Mouse (Mus musculus) megakaryocyte, adult 5-6 weeks (primary cell): ENCODE measurements at regions not wholly inside any gene's neighbourhood (a gene's known extent, or its start where the extent isn't known, plus 50 kb on each side); places are given as distances from the start of the nearest gene placed in this dataset.

Experiments used
- ATAC-seq: 2 replicates; pipeline ENCODE4 v1.8.0; 2016; ENCODE audit warnings: mild to moderate bottlenecking, inconsistent platforms; ENCODE audit not compliant: poor library complexity, severe bottlenecking

DNA sequence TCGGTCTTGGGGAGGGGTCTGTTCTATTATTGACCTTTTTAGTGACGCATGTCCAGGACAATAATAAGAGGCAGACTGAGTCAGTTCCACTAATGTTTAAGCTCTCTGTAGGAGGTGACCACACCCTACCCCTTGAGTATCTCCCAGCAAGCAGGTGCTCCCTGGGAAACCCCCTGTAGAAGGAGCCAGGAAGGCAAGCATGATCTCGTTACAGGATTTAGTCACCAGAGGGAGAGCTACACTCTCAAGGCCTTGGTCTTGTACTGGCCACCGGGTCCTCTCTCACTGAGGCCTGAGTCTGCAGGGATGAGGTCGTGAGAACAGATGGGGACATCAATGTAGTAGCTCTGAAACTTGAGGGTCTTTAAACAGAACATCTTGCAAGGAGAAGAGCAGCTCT is 55.3 kb upstream of the Ccnd2 start:
- no peak for ATAC-seq

GRCm38 (mm10) chr6:127213355-127213754 is 61.4 kb upstream of the Ccnd2 start:
- no peak for ATAC-seq

- no peak for ATAC-seq
Observed at GRCm38 (mm10) chr6:127215915-127216314, 63.9 kb upstream of the Ccnd2 start.

DNA sequence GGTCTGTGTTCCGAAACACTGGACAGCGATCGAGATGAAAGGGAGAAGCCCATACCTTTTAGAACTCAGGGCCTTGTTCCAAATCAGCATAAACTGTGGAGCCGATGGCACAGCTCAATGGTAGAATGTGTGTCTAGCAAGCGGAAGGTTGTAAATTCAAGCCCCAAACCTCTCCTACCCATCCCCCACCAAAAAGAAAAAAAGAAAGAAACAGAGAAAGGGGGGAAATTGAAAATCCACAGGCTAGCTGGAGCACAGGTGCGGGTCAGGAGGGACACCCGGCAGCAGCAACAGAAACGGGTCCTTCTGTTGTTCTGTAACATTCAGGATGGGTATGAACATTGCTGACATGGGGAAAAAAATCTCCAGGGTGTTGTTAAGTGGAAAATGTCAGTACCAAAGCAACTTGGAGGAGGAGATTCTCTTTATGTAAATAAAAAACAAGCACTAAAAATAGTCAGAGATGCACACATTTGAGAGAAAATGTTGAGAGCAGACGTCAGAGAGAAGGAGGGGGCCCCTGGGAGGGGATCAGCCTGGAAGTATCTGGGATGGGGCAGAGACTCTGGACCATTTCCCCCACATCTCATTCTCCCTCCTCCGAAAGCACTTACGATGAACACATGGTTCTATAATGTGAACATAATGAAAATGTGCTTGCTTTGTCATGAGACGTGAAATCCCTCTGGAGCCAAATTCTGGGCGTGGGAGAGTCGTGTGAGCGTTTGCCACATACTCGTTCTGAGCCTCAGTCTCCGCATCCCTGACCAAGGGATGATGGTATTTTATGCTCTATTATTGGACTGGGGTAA is 66.8 kb upstream of the Ccnd2 start:
- no peak for ATAC-seq

DNA sequence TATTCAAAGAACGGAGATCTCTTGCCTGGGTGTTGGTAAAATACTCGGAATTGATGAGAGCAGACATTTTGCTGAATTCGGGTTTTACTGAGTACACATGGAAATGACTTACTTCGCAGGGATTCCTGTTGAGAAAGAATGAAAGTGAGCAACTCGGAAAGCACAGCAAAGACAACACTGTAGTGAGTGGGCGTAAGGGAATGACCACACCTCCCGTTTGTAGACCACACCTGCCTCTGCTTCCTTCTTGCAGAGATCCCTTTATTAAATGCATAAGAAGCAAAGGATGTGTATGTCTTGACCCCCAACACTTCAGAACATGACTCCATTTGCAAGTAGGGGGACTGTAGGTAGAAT is 67.4 kb upstream of the Ccnd2 start:
- no peak for ATAC-seq

- no peak for ATAC-seq
Observed at GRCm38 (mm10) chr6:127226242-127226983, 74.4 kb upstream of the Ccnd2 start.

DNA sequence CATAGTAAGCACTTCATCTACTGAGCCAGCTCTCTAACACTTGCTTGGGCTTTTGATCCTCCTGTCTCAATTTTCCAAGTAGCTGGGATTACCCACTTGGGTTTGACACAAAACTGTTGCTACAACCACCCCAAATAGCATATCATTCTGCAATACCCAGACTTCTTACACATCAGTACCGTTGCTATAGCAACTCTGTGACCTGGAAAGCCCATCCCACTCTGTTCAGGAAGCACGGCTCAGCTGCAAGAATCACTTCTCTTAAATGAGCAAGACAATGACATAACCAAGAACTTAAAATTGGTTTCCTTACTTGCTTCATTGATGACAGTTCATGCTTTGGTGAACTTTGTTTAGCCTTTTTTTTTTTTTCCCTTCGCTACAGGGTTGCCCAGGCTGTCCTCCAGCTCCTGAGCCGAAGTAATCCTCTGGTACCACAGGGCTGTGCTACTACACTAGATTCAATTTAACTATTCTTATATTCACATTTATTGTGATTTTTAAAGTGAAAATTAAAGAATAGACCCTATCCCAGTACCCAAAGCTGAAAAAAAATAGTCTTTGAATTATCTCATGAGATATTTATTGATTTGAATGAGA is 84.6 kb upstream of the Ccnd2 start:
- peak; percentile 89 for ATAC-seq

DNA sequence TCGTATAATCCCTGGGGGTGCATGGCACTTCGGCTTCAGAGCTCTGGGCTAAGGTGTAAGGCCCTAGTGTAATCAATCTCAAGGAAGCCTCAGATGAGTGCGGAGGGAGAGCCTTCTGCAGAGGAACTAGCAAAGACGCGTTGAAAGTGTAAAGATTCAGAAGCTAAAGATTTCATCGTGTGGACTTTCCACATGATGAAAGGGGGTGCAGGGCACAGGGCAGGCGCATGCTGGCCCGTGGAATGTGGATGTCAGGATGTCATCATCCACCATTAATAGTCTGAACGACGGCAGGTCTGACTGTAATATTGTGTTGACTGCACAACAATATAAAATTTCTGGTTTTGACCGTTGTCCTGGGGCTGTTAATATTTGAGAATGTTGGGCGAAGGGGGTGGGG is 85.2 kb upstream of the Ccnd2 start:
- no peak for ATAC-seq

DNA sequence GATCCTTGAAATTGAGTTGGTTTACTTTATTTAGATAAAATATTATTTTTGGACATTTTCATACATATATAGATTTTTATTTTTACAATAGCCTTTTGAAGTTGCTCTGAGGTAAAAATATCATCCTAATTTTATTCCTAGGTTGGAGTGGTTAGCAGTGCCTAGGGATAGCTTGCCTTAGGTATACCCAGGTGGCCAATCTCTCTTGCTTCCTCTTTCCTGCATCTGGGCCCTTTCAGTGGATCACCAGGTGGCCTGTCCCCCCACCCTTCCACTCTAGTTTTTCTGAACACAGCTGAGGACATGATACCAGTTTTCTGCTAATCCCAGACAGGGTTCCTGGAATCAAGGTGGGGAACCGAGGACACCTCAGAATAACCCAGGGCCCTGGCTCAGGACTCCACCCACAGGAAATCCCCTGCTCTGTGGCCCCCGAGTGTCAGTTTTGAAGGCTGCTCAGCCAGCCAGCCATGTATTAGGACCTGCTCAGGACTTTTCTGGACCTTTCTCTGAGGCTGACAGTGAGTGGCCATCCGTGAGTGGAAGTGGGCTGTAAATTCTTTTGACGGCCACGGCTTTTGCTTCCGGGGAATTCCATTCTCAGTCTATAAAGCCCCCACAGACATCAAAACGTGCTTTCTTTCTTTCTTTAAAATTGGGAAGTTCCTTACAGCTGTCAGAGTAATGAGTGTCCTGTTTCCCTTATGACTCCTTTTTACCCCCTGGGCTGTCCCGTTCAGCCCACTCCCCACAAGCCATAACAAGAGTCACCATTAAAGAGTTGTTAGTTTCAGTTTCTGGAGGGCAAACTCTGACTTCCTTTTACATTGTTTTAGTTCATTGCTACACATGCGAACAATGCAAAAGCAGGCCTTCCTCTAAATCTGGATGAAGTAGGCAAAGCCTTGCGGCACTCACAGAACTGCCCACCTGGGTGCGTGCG is 87.8 kb upstream of the Ccnd2 start:
- peak; percentile 63 for ATAC-seq

GRCm38 (mm10) chr6:127240472-127241375 is 88.7 kb upstream of the Ccnd2 start:
- ATAC-seq, result no peak

DNA sequence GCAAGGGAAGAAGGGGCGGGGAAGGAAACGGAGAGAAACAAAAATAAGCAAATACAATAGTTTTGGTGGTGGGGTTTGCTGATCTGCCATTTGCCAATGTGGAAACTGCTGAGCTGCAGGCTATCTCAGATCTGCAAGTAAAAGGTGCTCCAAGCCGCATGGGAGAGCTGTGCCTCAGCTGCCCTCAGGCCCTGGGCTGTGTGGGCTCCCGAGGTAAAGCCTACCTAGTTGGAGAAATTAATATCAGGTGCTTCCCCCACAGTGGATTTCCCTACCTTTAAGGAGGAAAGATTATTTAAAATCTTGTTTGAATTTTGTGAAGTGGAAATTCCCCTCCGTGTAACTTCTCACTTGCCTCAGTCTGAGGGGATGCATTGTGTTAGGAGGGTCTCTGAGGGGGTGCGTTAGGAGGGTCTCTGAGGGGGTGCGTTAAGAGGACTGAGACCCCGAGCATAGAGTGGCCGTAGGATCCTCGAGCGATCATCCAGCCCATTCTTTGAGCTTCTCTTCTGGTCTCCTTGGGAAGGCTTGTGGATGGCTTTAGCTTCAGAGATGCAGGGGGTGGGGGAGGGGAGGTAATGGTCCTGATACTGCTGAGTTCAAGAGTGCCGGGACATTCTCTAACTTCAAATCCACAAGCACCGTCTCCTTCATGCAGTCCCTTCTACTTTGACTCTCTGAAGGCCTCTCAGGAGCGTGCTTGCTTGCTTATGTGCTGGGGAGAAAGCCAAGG is 89.9 kb upstream of the Ccnd2 start:
- no peak for ATAC-seq

GRCm38 (mm10) chr6:127243032-127243431 is 91.0 kb upstream of the Ccnd2 start:
- no peak for ATAC-seq

DNA sequence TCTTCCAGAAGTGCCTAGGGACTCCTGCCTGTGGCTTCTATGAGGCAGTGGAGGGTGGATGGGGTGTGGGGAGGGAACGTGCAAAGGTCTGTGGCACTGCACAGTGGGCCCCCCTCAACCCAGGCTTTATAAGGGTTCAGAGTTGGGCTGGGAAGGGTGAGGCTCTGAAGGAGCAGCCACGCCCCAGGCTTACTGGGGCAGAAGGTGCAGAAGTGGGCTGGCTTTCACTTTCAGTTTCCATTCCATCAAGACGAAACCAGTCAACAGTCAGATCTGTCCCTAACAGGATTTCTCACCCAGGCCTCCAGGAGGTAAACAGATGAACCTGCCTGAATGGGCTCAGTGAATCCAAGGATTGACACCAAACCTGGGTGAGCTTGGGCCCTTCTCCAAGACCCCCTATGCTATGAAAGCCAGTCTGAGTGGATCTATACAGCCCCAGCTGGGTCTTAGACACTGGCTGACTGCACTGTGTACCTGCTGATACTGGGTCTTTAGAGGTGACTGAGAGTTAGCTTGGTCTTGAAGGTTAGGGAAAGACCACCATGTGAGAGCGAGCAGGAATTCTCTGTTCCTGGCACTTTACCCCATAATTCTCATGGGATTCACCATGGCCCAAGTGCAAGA is 93.9 kb upstream of the Ccnd2 start:
- ATAC-seq, result peak; percentile 94

DNA sequence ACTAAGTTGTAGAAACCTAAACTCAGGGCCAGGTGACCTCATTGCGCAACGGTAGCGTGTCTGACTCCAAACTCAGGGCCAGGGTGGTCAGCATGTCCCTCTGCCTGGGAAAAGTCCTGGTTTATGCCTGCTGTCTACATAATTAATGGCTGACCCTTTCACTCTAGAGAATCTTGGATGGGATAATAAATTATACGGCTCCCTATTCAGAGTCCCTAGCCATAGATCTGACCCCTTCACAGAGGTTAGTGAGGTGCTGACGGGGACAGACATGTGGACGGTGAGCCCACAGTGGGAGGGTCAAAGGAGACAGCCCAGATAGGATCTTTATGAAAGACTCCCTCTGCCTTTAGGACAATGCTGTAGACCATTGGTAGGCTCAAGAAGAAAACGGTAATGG is 94.7 kb upstream of the Ccnd2 start:
- no peak for ATAC-seq

DNA sequence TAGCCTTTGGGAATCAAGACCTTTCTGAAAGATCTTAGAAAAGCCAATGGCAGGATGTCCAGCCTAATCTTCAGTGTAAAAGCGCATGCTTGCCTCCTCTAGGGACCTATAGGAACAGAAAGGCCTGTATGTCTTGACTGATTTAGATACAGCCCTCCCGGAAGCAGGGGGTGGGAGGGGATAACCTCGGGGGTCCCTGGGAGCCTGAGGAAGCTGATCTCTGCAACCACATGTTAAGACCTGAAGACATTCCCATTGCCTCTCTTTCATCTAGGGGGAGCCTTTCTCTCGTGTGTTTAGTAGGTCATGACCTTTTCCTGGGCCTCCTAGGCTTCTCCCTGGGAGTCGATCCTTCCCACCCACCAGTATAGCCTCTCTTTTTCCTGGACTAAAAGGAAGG is 95.3 kb upstream of the Ccnd2 start:
- no peak for ATAC-seq

DNA sequence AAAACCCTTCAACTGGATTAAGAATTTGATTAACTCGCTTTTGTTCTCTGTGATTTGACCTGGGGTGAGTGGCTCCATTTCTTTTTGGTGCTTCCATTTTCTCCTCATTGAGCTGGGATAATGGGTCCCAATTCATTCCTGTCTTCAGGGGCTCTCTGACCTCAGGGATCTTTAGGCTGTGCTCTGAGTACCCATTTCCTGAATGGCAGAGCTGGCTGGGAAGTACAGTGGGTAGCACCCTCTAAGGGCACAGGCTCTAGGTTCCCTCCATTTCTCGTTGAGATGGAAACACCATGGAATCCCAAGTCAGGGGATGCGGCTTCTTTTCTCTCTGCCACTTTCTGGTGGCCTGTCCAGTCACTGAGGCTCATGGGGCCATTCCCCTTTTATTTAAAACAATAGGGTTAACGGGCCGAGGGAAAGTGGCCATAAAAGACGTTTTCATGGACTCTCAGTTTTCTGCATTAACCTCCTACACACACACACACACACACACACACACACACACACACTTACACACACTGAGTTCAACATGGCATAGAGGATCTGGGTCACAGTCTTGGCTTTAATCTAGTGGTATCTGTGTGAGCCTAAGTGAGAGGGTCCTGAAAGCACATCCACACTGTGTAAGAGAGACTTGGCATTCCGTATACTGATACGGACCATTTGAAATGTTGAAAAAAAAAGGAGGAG is 98.3 kb upstream of the Ccnd2 start:
- ATAC-seq, result no peak

GRCm38 (mm10) chr6:127250874-127251670 is 99.1 kb upstream of the Ccnd2 start:
- no peak for ATAC-seq

- ATAC-seq, result no peak
Observed at GRCm38 (mm10) chr6:127251671-127251985, 99.6 kb upstream of the Ccnd2 start.
